Mouse (Mus musculus) liver, adult (tissue): Measurements from ENCODE around the gene Wnt7b.

Source experiments
- GATA4 ChIP-seq: IDR thresholded peaks from 2 replicates; pipeline ENCODE4 v1.6.1; 2014; ENCODE audit warnings: mild to moderate bottlenecking, low read length; ENCODE audit not compliant: insufficient replicate concordance

Gene Wnt7b

GRCm38 (mm10) chr15:85507370-85508014 lies 74.8 kb downstream of the Wnt7b start:
- TF ChIP-seq GATA4, result no peak

DNA sequence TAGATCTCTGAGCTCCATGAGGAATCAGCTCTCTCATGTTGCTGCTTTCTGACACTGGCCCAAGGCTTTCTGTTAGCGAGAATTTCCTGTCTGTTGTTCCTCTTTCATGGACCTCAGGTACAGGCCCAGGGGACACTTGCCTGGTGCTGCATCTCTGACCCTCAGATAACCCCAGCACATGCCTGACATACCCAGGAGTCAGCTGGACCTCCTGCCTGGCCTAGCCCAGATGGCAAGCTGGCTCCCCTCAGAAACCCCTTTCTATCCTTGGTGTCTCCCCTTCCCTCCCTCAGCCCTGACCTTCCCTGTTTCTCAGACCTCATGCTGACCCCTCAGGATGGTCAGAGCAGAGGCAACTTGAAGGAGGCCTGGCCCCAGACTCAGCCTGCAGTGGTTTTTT lies 75.6 kb downstream of the Wnt7b start:
- TF ChIP-seq GATA4, result no peak

GRCm38 (mm10) chr15:85505118-85505925 lies 77.0 kb downstream of the Wnt7b start:
- no peak for TF ChIP-seq GATA4

- TF ChIP-seq GATA4, result no peak
Observed at GRCm38 (mm10) chr15:85503127-85503526, 79.1 kb downstream of the Wnt7b start, which contains the start of gene 7530416G11Rik. Gene 7530416G11Rik (minus strand): TSS chr15:85503227.

- TF ChIP-seq GATA4, result no peak
Observed at GRCm38 (mm10) chr15:85500267-85500666, 82.0 kb downstream of the Wnt7b start.

DNA sequence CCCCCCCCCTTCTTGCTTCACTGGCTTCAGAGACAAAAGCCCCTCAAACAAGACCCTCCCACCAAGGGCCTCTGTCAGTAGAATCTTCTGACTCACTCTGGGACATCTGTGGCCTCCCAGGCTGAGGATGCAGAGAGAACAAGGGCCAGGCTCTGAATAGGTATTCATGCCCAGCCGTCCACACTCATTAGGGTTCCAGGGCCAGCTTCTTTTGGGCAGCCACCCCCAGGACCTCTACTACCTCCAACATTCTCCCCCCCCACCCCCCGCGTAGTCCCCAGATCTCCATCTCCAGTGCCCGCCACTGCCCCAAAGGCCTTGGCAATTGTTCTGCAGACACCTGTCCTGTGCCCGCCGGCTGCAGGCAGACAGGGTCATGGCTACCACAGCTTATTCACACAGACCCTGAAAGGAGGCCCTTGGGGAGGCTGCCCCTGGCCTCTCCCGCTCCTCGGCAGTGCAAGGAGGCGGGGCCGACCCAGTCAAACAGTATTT lies 84.2 kb downstream of the Wnt7b start:
- TF ChIP-seq GATA4, result no peak

DNA sequence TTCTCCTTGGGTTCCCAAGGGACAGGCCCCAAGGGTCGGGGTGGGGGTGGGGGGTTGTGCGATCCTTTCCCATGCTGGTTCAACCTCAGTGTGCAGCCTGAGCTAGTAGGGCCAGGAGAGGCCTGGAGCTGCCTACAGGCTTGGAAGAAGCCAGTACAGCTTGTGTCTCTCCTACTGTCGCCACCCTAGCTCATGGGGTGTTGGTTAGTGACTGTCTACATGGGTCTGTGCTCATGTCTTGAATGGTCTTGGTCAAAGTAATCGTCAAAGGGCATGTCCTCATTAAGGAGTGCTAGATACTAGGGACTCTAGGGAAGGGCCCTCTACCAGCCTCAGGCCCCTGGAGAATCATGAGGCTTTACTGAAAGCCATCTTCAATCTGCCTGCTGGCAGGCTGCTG lies 84.7 kb downstream of the Wnt7b start:
- TF ChIP-seq GATA4, result no peak

DNA sequence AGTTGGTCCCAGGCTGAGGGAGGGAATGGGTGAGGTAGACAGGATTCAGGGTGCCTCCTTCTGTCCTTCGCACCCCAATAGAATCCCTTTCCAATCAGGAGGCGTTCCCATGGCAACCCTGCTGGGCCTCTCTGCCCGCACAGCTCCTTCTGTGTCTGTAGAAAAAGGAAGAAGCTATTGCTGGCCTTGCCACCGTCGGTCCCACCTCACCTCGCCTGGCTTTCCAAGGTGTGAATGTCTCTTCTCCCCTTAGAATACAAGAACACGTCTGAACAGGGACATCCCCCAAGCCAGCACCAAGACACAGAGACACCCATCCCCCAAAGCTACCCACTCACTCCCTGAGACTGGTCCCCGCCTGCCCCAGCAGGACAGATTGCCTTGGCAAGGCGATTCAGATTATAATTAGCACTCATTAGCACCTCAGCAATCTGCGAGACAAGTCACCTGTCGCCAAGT lies 88.1 kb downstream of the Wnt7b start:
- no peak for TF ChIP-seq GATA4

DNA sequence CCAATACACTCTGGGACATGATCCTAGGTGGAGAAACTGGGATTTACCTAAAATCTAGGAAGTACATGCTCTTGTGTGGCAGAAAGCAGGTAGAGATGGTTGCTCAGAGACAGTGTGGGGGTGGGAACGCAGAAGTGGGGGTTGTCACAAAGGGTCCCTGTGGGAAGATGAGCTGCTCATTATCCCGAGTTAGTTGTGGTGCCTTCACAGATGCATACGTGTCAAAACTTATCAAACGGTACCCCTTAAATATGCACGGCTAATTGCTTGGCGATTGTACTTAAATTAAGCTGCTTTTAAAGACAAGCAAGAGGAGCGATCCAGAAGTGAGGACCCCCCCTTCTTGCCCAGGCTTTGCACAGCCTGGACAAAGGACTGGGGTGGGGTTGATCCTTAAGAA lies 92.5 kb downstream of the Wnt7b start:
- no peak for TF ChIP-seq GATA4

GRCm38 (mm10) chr15:85488900-85489299 lies 93.4 kb downstream of the Wnt7b start:
- TF ChIP-seq GATA4, result no peak
